In genomic region chr15:102513004-102513403, GRCm38 (mm10) we compare ENCODE assay signal across 24 mouse cellular contexts. TPM values are rescaled to one million over a fixed set of nuclear protein-coding genes. Genes with fewer than 3 reads are reported as not detected.
DNase-seq lines count a peak whose midpoint lies in the region; ATAC-seq lines count a peak whose summit lies in the region.
"Had no signal": no experiment of that assay in that cellular context is flagged by ENCODE, and none has a peak within 500 bp of the region (broad histone marks: within the 10 kb centered on the region; RNA-seq: fewer than 3 reads in every experiment).

No protein-coding gene starts in this region.

- peak overlapping the region; percentile 69; the same call in 1 of the 2 replicates for H3K4me3 ChIP-seq in hindbrain, embryonic 10.5 days
- no peak overlapping the region for H3K4me3 ChIP-seq in hindbrain, embryonic 16.5 days (ENCODE audit: low read length)
- H3K4me3 ChIP-seq in midbrain, embryonic 14.5 days (replicated peaks; ENCODE audit: low read depth, low read length) = no peak overlapping the region
- H3K4me3 ChIP-seq in midbrain, embryonic 15.5 days = no peak overlapping the region
- H3K4me3 ChIP-seq in hindbrain, embryonic 12.5 days = no peak overlapping the region
- no peak overlapping the region for H3K4me3 ChIP-seq in limb, embryonic 15.5 days
- H3K4me3 ChIP-seq: forebrain, embryonic 13.5 days; left cerebral cortex, adult 2 months; liver, embryonic 13.5 days had no signal

- peak overlapping the region; percentile 91; the same call in 1 of the 2 replicates for H3K27ac ChIP-seq in hindbrain, embryonic 10.5 days
- H3K27ac ChIP-seq in hindbrain, embryonic 16.5 days (ENCODE audit: low read depth, low read length) = no peak overlapping the region
- H3K27ac ChIP-seq in midbrain, embryonic 14.5 days (replicated peaks; ENCODE audit: low read depth, low read length) = peak overlapping the region; percentile 91
- no peak overlapping the region for H3K27ac ChIP-seq in midbrain, embryonic 15.5 days
- H3K27ac ChIP-seq in hindbrain, embryonic 12.5 days = peak overlapping the region; percentile 89
- 0 out of 2 replicates have a peak overlapping the region, but pooled peaks have one; percentile 22 for H3K27ac ChIP-seq in limb, embryonic 15.5 days
- H3K27ac ChIP-seq: left cerebral cortex, adult 2 months; liver, embryonic 13.5 days had no signal

- peaks cover 68% of the 10 kb centered on the region for H3K4me1 ChIP-seq in hindbrain, embryonic 10.5 days (replicated peaks)
- peaks cover 56% of the 10 kb centered on the region for H3K4me1 ChIP-seq in hindbrain, embryonic 16.5 days (ENCODE audit: control insufficient read depth, insufficient read depth, low read depth, low read length)
- H3K4me1 ChIP-seq in midbrain, embryonic 14.5 days (ENCODE audit: control insufficient read depth, insufficient read depth, low read length) = peaks cover 61% of the 10 kb centered on the region
- H3K4me1 ChIP-seq in midbrain, embryonic 15.5 days = peaks cover 66% of the 10 kb centered on the region
- H3K4me1 ChIP-seq in hindbrain, embryonic 12.5 days = peaks cover 65% of the 10 kb centered on the region
- H3K4me1 ChIP-seq in limb, embryonic 15.5 days = peaks cover 44% of the 10 kb centered on the region

- ATAC-seq in hindbrain, embryonic 16.5 days = no peak
- ATAC-seq in midbrain, embryonic 14.5 days (ENCODE audit: low FRiP score, low TSS enrichment) = no peak
- ATAC-seq in midbrain, embryonic 15.5 days (replicated peaks) = no peak
- ATAC-seq in hindbrain, embryonic 12.5 days (ENCODE audit: low FRiP score) = no peak
- ATAC-seq in limb, embryonic 15.5 days (ENCODE audit: insufficient number of reproducible peaks, low FRiP score, low TSS enrichment, low read depth) = no peak
- ATAC-seq: forebrain, embryonic 13.5 days; inflammation-experienced regulatory T-cells, adult 6 months had no signal

- H3K4me2 ChIP-seq in hindbrain, embryonic 16.5 days (ENCODE audit: low read length) = no peak overlapping the region
- H3K4me2 ChIP-seq in midbrain, embryonic 14.5 days (ENCODE audit: low read length) = no peak overlapping the region; the same call in 1 of the 2 replicates
- H3K4me2 ChIP-seq in midbrain, embryonic 15.5 days = no peak overlapping the region
- H3K4me2 ChIP-seq in hindbrain, embryonic 12.5 days (replicated peaks) = 0 out of 2 replicates have a peak overlapping the region, but pooled peaks have one; percentile 83
- H3K4me2 ChIP-seq in limb, embryonic 15.5 days = no peak overlapping the region
- H3K4me2 ChIP-seq: forebrain, embryonic 13.5 days; heart, embryonic 11.5 days; liver, embryonic 13.5 days; lung, embryonic 14.5 days had no signal

- H3K9ac ChIP-seq in hindbrain, embryonic 16.5 days (ENCODE audit: low read depth, low read length) = no peak overlapping the region
- H3K9ac ChIP-seq in midbrain, embryonic 14.5 days (replicated peaks; ENCODE audit: low read length) = no peak overlapping the region; the same call in 1 of the 2 replicates
- H3K9ac ChIP-seq in midbrain, embryonic 15.5 days = no peak overlapping the region
- H3K9ac ChIP-seq in hindbrain, embryonic 12.5 days = peak overlapping the region; percentile 50
- H3K9ac ChIP-seq in limb, embryonic 15.5 days = no peak overlapping the region
- H3K9ac ChIP-seq: forebrain, embryonic 13.5 days; liver, embryonic 13.5 days; lung, embryonic 14.5 days had no signal

- no peak for DNase-seq in hindbrain, embryonic 10.5 days (ENCODE audit: low spot score)
- no peak for DNase-seq in midbrain, embryonic 14.5 days
- DNase-seq in B cell, adult 2 months = no peak
- DNase-seq: adrenal gland, postnatal 25 days; cerebellum, adult 11 months; cerebellum, postnatal 14 days; gastrocnemius, postnatal 25 days; kidney, adult 2 months; kidney, postnatal 14 days; layer of hippocampus, adult 9-11 months; left cerebral cortex, postnatal 4 days; liver, embryonic 13.5 days; lung, embryonic 14.5 days; lung, postnatal 36 days; spleen, adult 18-20 months; thymus, postnatal 36 days had no signal

- no peaks in the 10 kb centered on the region for H3K27me3 ChIP-seq in hindbrain, embryonic 10.5 days (ENCODE audit: insufficient read depth, poor library complexity, severe bottlenecking)
- no peaks in the 10 kb centered on the region for H3K27me3 ChIP-seq in hindbrain, embryonic 16.5 days (replicated peaks; ENCODE audit: control insufficient read depth, insufficient read depth, low read length)
- no peaks in the 10 kb centered on the region for H3K27me3 ChIP-seq in midbrain, embryonic 14.5 days (ENCODE audit: control insufficient read depth, insufficient read depth, low read length)
- no peaks in the 10 kb centered on the region for H3K27me3 ChIP-seq in midbrain, embryonic 15.5 days (replicated peaks)
- H3K27me3 ChIP-seq in hindbrain, embryonic 12.5 days = no peaks in the 10 kb centered on the region
- no peaks in the 10 kb centered on the region for H3K27me3 ChIP-seq in limb, embryonic 15.5 days
- H3K27me3 ChIP-seq: forebrain, embryonic 13.5 days had no signal

- 75% methylated on average over 3 of the region's 3 CpGs for WGBS in hindbrain, embryonic 10.5 days
- WGBS in hindbrain, embryonic 16.5 days = 85% methylated on average over 3 of the region's 3 CpGs
- 79% methylated on average over 3 of the region's 3 CpGs for WGBS in midbrain, embryonic 14.5 days
- WGBS in midbrain, embryonic 15.5 days = 82% methylated on average over 3 of the region's 3 CpGs
- 83% methylated on average over 3 of the region's 3 CpGs for WGBS in hindbrain, embryonic 12.5 days
- WGBS in limb, embryonic 15.5 days = 75% methylated on average over 3 of the region's 3 CpGs

- H3K36me3 ChIP-seq in hindbrain, embryonic 10.5 days = peaks cover 4% of the 10 kb centered on the region; the same call in 1 of the 2 replicates
- no peaks in the 10 kb centered on the region for H3K36me3 ChIP-seq in hindbrain, embryonic 16.5 days (ENCODE audit: control insufficient read depth, insufficient read depth, low read length)
- peaks cover 9% of the 10 kb centered on the region for H3K36me3 ChIP-seq in midbrain, embryonic 14.5 days (ENCODE audit: control insufficient read depth, insufficient read depth, low read length)
- H3K36me3 ChIP-seq in midbrain, embryonic 15.5 days (replicated peaks) = 0 out of 2 replicates have a peak, but pooled peaks cover 4% of the 10 kb centered on the region
- H3K36me3 ChIP-seq in hindbrain, embryonic 12.5 days = no peaks in the 10 kb centered on the region
- no peaks in the 10 kb centered on the region for H3K36me3 ChIP-seq in limb, embryonic 15.5 days
- H3K36me3 ChIP-seq: liver, embryonic 13.5 days had no signal

- no peaks in the 10 kb centered on the region for H3K9me3 ChIP-seq in hindbrain, embryonic 10.5 days
- no peaks in the 10 kb centered on the region for H3K9me3 ChIP-seq in hindbrain, embryonic 16.5 days (ENCODE audit: control insufficient read depth, low read length)
- no peaks in the 10 kb centered on the region for H3K9me3 ChIP-seq in midbrain, embryonic 14.5 days (ENCODE audit: control insufficient read depth, low read length)
- H3K9me3 ChIP-seq in midbrain, embryonic 15.5 days = no peaks in the 10 kb centered on the region
- H3K9me3 ChIP-seq in hindbrain, embryonic 12.5 days (replicated peaks) = no peaks in the 10 kb centered on the region
- no peaks in the 10 kb centered on the region for H3K9me3 ChIP-seq in limb, embryonic 15.5 days
- H3K9me3 ChIP-seq: forebrain, embryonic 13.5 days; liver, embryonic 13.5 days had no signal

RNA-seq across cellular contexts. Expression of gene Map3k12, which starts 3.9 kb away (rescaled TPM):
- polyA plus RNA-seq in hindbrain, embryonic 10.5 days (2016; fragmentation: Nextera tagmentation; extraction: Ambion mirVana) = 27.1 and 35.2 TPM in 2 replicates
- polyA plus RNA-seq in hindbrain, embryonic 16.5 days (2015; fragmentation: Nextera tagmentation; extraction: Ambion mirVana) = 55.7 and 62.4 TPM in 2 replicates
- 44.2 and 47.9 TPM in 2 replicates for polyA plus RNA-seq in midbrain, embryonic 14.5 days (2014; fragmentation: Nextera tagmentation; extraction: Ambion mirVana)
- 62.2 and 63.6 TPM in 2 replicates for polyA plus RNA-seq in midbrain, embryonic 15.5 days (2015; fragmentation: Nextera tagmentation; extraction: Ambion mirVana)
- 45.5 and 46.0 TPM in 2 replicates for polyA plus RNA-seq in hindbrain, embryonic 12.5 days (2016; fragmentation: Nextera tagmentation; extraction: Ambion mirVana)
- 16.7 and 17.9 TPM in 2 replicates for polyA plus RNA-seq in limb, embryonic 15.5 days (2015; fragmentation: Nextera tagmentation; extraction: Ambion mirVana)

RNA-seq across cellular contexts. Expression of gene Tarbp2, which starts 5.0 kb away (rescaled TPM):
- polyA plus RNA-seq in hindbrain, embryonic 10.5 days (2016; fragmentation: Nextera tagmentation; extraction: Ambion mirVana) = 132 and 135 TPM in 2 replicates
- 104 and 109 TPM in 2 replicates for polyA plus RNA-seq in hindbrain, embryonic 16.5 days (2015; fragmentation: Nextera tagmentation; extraction: Ambion mirVana)
- 76.3 and 90.7 TPM in 2 replicates for polyA plus RNA-seq in midbrain, embryonic 14.5 days (2014; fragmentation: Nextera tagmentation; extraction: Ambion mirVana)
- 104 and 108 TPM in 2 replicates for polyA plus RNA-seq in midbrain, embryonic 15.5 days (2015; fragmentation: Nextera tagmentation; extraction: Ambion mirVana)
- polyA plus RNA-seq in hindbrain, embryonic 12.5 days (2016; fragmentation: Nextera tagmentation; extraction: Ambion mirVana) = 93.0 and 94.0 TPM in 2 replicates
- polyA plus RNA-seq in limb, embryonic 15.5 days (2015; fragmentation: Nextera tagmentation; extraction: Ambion mirVana) = 81.0 and 88.5 TPM in 2 replicates

RNA-seq across cellular contexts. Expression of gene Gm10337, which starts 9.5 kb away (rescaled TPM):
- 3.9 and 11.3 TPM in 2 replicates for polyA plus RNA-seq in hindbrain, embryonic 10.5 days (2016; fragmentation: Nextera tagmentation; extraction: Ambion mirVana)
- 8.1 and 21.8 TPM in 2 replicates for polyA plus RNA-seq in hindbrain, embryonic 16.5 days (2015; fragmentation: Nextera tagmentation; extraction: Ambion mirVana)
- polyA plus RNA-seq in midbrain, embryonic 14.5 days (2014; fragmentation: Nextera tagmentation; extraction: Ambion mirVana) = 9.6 TPM in 1 of 2 replicates, not detected in the other
- 13.8 and 16.1 TPM in 2 replicates for polyA plus RNA-seq in midbrain, embryonic 15.5 days (2015; fragmentation: Nextera tagmentation; extraction: Ambion mirVana)
- polyA plus RNA-seq in hindbrain, embryonic 12.5 days (2016; fragmentation: Nextera tagmentation; extraction: Ambion mirVana) = 4.3 and 6.6 TPM in 2 replicates
- polyA plus RNA-seq in limb, embryonic 15.5 days (2015; fragmentation: Nextera tagmentation; extraction: Ambion mirVana) = 3.6 and 7.7 TPM in 2 replicates
- polyA plus RNA-seq: inflammation-experienced regulatory T-cells, adult 6 months; kidney, adult 2 months; liver, embryonic 13.5 days; lung, embryonic 14.5 days had no signal

RNA-seq across cellular contexts. Expression of gene Npff, which starts 11.7 kb away (rescaled TPM):
- polyA plus RNA-seq in hindbrain, embryonic 10.5 days (2016; fragmentation: Nextera tagmentation; extraction: Ambion mirVana) = 1.5 and 2.4 TPM in 2 replicates
- polyA plus RNA-seq in hindbrain, embryonic 16.5 days (2015; fragmentation: Nextera tagmentation; extraction: Ambion mirVana) = 4.1 and 5.0 TPM in 2 replicates
- 1.3 and 2.7 TPM in 2 replicates for polyA plus RNA-seq in midbrain, embryonic 14.5 days (2014; fragmentation: Nextera tagmentation; extraction: Ambion mirVana)
- 1.8 and 2.4 TPM in 2 replicates for polyA plus RNA-seq in midbrain, embryonic 15.5 days (2015; fragmentation: Nextera tagmentation; extraction: Ambion mirVana)
- polyA plus RNA-seq in hindbrain, embryonic 12.5 days (2016; fragmentation: Nextera tagmentation; extraction: Ambion mirVana) = 3.6 and 4.3 TPM in 2 replicates
- 2.1 and 2.7 TPM in 2 replicates for polyA plus RNA-seq in limb, embryonic 15.5 days (2015; fragmentation: Nextera tagmentation; extraction: Ambion mirVana)

RNA-seq across cellular contexts. Expression of gene Pcbp2, which starts 42.7 kb away (rescaled TPM):
- polyA plus RNA-seq in hindbrain, embryonic 10.5 days (2016; fragmentation: Nextera tagmentation; extraction: Ambion mirVana) = 166 and 207 TPM in 2 replicates
- polyA plus RNA-seq in hindbrain, embryonic 16.5 days (2015; fragmentation: Nextera tagmentation; extraction: Ambion mirVana) = 120 TPM in 2 replicates
- polyA plus RNA-seq in midbrain, embryonic 14.5 days (2014; fragmentation: Nextera tagmentation; extraction: Ambion mirVana) = 187 TPM in 2 replicates
- polyA plus RNA-seq in midbrain, embryonic 15.5 days (2015; fragmentation: Nextera tagmentation; extraction: Ambion mirVana) = 123 and 126 TPM in 2 replicates
- polyA plus RNA-seq in hindbrain, embryonic 12.5 days (2016; fragmentation: Nextera tagmentation; extraction: Ambion mirVana) = 153 and 161 TPM in 2 replicates
- polyA plus RNA-seq in limb, embryonic 15.5 days (2015; fragmentation: Nextera tagmentation; extraction: Ambion mirVana) = 201 and 221 TPM in 2 replicates

Comparison
In these comparisons a context has a peak if more than half of its experiments do, and no peak if none do; other contexts are left out.
1. H3K27ac ChIP-seq: peak in hindbrain, embryonic 10.5 days (single experiment), midbrain, embryonic 14.5 days (single experiment), hindbrain, embryonic 12.5 days (single experiment) and limb, embryonic 15.5 days (single experiment); none in hindbrain, embryonic 16.5 days (single experiment) and midbrain, embryonic 15.5 days (single experiment).